Mouse (Mus musculus): ENCODE results near the gene Slc15a4. TPM values are rescaled to one million over a fixed set of nuclear protein-coding genes. Genes with fewer than 3 reads are reported as not detected.

The Slc15a4 gene
- total and polyA plus RNA-seq, 2 experiments = 22.4 to 46.7 TPM

DNA sequence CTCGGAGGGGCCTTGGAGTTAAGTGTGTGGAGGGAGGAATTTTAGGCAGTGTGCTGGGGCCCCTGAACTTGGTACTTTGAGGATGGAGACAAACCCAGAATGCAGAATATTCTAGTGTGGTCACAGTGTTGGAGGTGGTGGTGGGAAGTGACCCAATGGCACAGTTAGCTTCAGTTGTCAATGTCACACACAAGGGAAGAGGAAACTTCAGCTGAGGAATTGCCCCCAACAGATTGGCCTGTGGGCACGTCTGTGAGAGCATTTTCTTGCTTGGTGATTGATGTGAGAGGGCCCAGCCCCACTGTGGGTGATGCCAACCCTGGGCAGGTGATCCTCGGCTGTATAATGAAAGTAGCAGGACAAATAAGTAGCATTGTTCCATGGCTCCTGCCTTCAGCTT is 13.9 kb downstream of the Slc15a4 start:
- H3K27ac ChIP-seq (replicated peaks; ENCODE audit: insufficient read depth, low read depth, low read length) = no peak overlapping the region
- H3K79me2 ChIP-seq (ENCODE audit: control insufficient read depth, insufficient read depth, low read length) = peaks cover 31% of the 10 kb centered on the region
- peaks cover 13% of the 10 kb centered on the region for H3K4me1 ChIP-seq (ENCODE audit: control insufficient read depth, insufficient read depth, low read length)
- 79% methylated on average over 3 of the region's 3 CpGs for WGBS
- H3K36me3 ChIP-seq (ENCODE audit: control insufficient read depth, insufficient read depth, low read length) = no peaks in the 10 kb centered on the region
- H3K4me3 ChIP-seq (ENCODE audit: insufficient read depth, low read depth, low read length) = no peak overlapping the region
- TF ChIP-seq CTCF (IDR thresholded peaks at IDR 0.05; ENCODE audit: low read depth, low read length) (no peak), POLR2A (IDR thresholded peaks at IDR 0.05; ENCODE audit: extremely low read depth, insufficient read depth, low read length) (no peak)
- H3K9ac ChIP-seq (ENCODE audit: low read depth, low read length) = no peak overlapping the region
- DNase-seq (ENCODE audit: extremely low read depth, low read depth, low spot score) = no peak
- no peaks in the 10 kb centered on the region for H3K27me3 ChIP-seq (ENCODE audit: control insufficient read depth, insufficient read depth, low read length)

DNA sequence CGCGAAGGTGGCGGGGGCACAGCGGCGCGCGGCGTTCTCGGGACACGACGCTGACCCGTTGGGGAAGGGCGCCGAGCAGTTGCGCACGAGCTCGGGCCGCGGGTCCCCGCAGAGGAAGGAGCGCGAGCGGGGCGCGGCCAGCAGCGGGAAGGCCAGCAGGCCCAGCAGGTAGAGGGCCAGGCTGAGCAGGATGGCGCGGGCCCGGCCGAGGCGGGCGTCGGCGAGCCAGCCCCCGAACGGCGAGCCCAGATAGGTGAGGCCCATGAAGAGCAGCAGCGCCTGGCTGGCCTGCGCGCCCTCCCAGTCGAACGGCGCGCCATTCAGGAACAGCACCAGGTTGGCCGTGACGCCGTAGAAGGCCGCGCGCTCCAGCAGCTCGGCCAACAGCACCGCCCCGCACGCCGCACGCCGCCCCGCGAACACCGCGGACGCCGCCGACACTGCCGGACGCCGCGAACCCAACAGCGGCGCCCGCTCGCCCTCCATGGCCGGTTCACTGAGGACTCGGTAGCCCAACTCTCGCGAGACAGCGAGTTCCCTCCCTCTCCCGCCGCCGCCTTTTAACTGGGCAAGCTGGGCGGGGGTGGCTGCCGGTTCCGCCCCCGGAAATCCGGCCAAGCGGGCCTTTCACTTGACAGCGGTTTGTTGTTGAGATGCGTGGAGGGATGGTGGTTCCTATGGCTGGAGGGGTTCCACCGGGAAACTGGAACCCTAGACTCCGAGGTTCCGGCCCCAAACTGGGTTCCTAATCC is 15.6 kb downstream of the Slc15a4 start:
- Histone ChIP-seq H3K27me3 (ENCODE audit: control insufficient read depth, insufficient read depth, low read length) (no peaks in the 10 kb centered on the region), H3K79me2 (ENCODE audit: control insufficient read depth, insufficient read depth, low read length) (peaks cover 40% of the 10 kb centered on the region), H3K27ac (replicated peaks; ENCODE audit: insufficient read depth, low read depth, low read length) (peak overlapping the region; percentile 89), H3K36me3 (ENCODE audit: control insufficient read depth, insufficient read depth, low read length) (no peaks in the 10 kb centered on the region), H3K4me3 (ENCODE audit: insufficient read depth, low read depth, low read length) (peak overlapping the region; percentile 94), H3K9ac (ENCODE audit: low read depth, low read length) (peak overlapping the region; percentile 99), H3K4me1 (ENCODE audit: control insufficient read depth, insufficient read depth, low read length) (peaks cover 28% of the 10 kb centered on the region)
- WGBS = under 1% methylated on average over 91 of the region's 91 CpGs
- TF ChIP-seq CTCF (IDR thresholded peaks at IDR 0.05; ENCODE audit: low read depth, low read length) = no peak
- peak; percentile 95 for TF ChIP-seq POLR2A (IDR thresholded peaks at IDR 0.05; ENCODE audit: extremely low read depth, insufficient read depth, low read length)
- peak; percentile 78 for DNase-seq (ENCODE audit: extremely low read depth, low read depth, low spot score)

DNA sequence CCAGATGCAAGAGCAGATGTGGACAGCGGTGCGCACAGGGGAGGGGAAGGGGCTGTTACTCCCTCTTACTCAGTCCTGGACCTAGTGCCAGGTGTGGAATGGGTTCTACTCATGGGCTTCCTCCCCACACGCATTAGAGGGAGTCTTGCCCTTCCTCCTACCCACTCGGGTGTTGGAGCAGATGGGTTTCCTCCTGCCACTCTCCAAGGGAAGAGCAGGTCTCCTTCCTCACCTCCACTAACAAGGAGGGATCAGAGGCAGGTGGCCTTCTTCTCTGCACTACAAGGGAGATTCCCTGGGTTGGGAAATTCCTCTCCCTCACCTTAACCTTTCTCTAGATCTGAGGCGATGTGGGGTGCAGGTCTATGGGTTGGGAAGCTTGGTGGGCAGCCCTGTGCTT is 16.5 kb downstream of the Slc15a4 start:
- no peak for DNase-seq (ENCODE audit: extremely low read depth, low read depth, low spot score)
- Histone ChIP-seq H3K4me1 (ENCODE audit: control insufficient read depth, insufficient read depth, low read length) (peaks cover 36% of the 10 kb centered on the region), H3K9ac (ENCODE audit: low read depth, low read length) (peak overlapping the region; percentile 99), H3K79me2 (ENCODE audit: control insufficient read depth, insufficient read depth, low read length) (peaks cover 45% of the 10 kb centered on the region), H3K36me3 (ENCODE audit: control insufficient read depth, insufficient read depth, low read length) (no peaks in the 10 kb centered on the region), H3K4me3 (ENCODE audit: insufficient read depth, low read depth, low read length) (peak overlapping the region; percentile 94), H3K27ac (replicated peaks; ENCODE audit: insufficient read depth, low read depth, low read length) (peak overlapping the region; percentile 89), H3K27me3 (ENCODE audit: control insufficient read depth, insufficient read depth, low read length) (no peaks in the 10 kb centered on the region)
- TF ChIP-seq POLR2A (IDR thresholded peaks at IDR 0.05; ENCODE audit: extremely low read depth, insufficient read depth, low read length) = no peak
- WGBS = 7% methylated on average over 5 of the region's 5 CpGs

DNA sequence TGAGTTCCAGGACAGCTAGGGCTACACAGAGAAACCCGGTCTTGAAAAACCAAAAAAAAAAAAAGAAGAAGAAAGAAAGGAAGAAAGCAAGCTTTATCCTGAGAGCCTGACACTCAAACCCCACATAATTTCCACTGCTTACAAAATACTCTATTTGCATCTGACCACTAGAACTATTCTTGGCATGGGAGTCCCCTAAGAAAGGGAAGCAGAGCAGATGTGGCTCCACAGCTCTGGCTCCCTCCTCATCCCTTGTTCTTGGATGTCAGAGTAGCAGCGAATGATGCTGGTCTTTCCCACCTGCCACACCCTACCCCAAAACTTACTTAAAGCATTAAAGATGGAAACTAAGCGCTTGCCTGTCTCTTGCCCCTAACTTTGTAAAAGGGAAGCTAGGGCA is 17.2 kb downstream of the Slc15a4 start:
- WGBS = 54% methylated on average over 3 of the region's 3 CpGs
- peak overlapping the region; percentile 89 for H3K27ac ChIP-seq (replicated peaks; ENCODE audit: insufficient read depth, low read depth, low read length)
- H3K79me2 ChIP-seq (ENCODE audit: control insufficient read depth, insufficient read depth, low read length) = peaks cover 45% of the 10 kb centered on the region
- H3K27me3 ChIP-seq (ENCODE audit: control insufficient read depth, insufficient read depth, low read length) = no peaks in the 10 kb centered on the region
- peaks cover 38% of the 10 kb centered on the region for H3K4me1 ChIP-seq (ENCODE audit: control insufficient read depth, insufficient read depth, low read length)
- TF ChIP-seq CTCF (IDR thresholded peaks at IDR 0.05; ENCODE audit: low read depth, low read length) = no peak
- TF ChIP-seq POLR2A (IDR thresholded peaks at IDR 0.05; ENCODE audit: extremely low read depth, insufficient read depth, low read length) = no peak
- no peaks in the 10 kb centered on the region for H3K36me3 ChIP-seq (ENCODE audit: control insufficient read depth, insufficient read depth, low read length)
- H3K9ac ChIP-seq (ENCODE audit: low read depth, low read length) = peak overlapping the region; percentile 99
- DNase-seq (ENCODE audit: extremely low read depth, low read depth, low spot score) = no peak
- peak overlapping the region; percentile 94 for H3K4me3 ChIP-seq (ENCODE audit: insufficient read depth, low read depth, low read length)

DNA sequence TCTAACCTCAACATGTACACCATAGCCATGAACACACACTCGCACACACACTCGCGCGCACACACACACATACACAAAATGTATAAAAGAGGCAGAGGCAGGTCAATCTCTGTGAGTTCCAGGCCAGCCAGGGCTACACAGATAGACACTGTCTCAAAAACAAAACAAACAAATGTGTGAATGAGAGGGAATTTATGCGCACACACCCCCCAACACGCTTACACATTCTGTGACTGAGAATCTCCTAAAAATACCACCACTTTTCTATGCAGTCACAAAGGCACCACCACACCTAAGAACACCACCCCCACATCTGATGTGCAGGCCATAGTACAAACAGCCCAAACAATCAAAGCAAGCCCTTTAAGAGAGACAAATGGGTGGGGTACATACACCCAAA is 20.3 kb downstream of the Slc15a4 start:
- peaks cover 41% of the 10 kb centered on the region for H3K4me1 ChIP-seq (ENCODE audit: control insufficient read depth, insufficient read depth, low read length)
- peaks cover 13% of the 10 kb centered on the region for H3K36me3 ChIP-seq (ENCODE audit: control insufficient read depth, insufficient read depth, low read length)
- H3K9ac ChIP-seq (ENCODE audit: low read depth, low read length) = no peak overlapping the region
- peaks cover 58% of the 10 kb centered on the region for H3K79me2 ChIP-seq (ENCODE audit: control insufficient read depth, insufficient read depth, low read length)
- H3K4me3 ChIP-seq (ENCODE audit: insufficient read depth, low read depth, low read length) = no peak overlapping the region
- no peak for DNase-seq (ENCODE audit: extremely low read depth, low read depth, low spot score)
- TF ChIP-seq POLR2A (IDR thresholded peaks at IDR 0.05; ENCODE audit: extremely low read depth, insufficient read depth, low read length) (no peak), CTCF (IDR thresholded peaks at IDR 0.05; ENCODE audit: low read depth, low read length) (no peak)
- H3K27ac ChIP-seq (replicated peaks; ENCODE audit: insufficient read depth, low read depth, low read length) = peak overlapping the region; percentile 22
- 93% methylated on average over 6 of the region's 6 CpGs for WGBS
- H3K27me3 ChIP-seq (ENCODE audit: control insufficient read depth, insufficient read depth, low read length) = no peaks in the 10 kb centered on the region

DNA sequence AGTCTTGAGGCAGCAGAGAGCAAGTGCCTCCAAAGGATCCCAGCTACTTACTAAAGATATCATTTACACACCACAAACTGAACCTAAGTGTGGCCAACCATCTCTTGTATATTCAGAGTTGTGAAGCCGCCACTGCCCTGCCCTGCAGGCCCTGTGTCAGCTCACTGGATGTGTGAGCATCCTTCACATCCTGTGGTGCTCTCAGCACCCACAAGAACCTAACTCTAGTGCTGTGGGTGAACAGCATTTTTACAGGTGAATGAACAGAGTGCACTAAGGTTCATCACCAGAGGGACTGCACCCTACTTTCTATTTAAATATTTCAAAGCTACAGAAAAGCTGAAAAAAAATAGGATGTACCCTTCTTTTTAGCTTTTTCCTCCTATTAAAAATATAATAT is 20.8 kb downstream of the Slc15a4 start:
- peak overlapping the region; percentile 92 for H3K27ac ChIP-seq (replicated peaks; ENCODE audit: insufficient read depth, low read depth, low read length)
- peaks cover 41% of the 10 kb centered on the region for H3K4me1 ChIP-seq (ENCODE audit: control insufficient read depth, insufficient read depth, low read length)
- peak overlapping the region; percentile 62 for H3K9ac ChIP-seq (ENCODE audit: low read depth, low read length)
- no peak for TF ChIP-seq CTCF (IDR thresholded peaks at IDR 0.05; ENCODE audit: low read depth, low read length)
- TF ChIP-seq POLR2A (IDR thresholded peaks at IDR 0.05; ENCODE audit: extremely low read depth, insufficient read depth, low read length) = no peak
- H3K4me3 ChIP-seq (ENCODE audit: insufficient read depth, low read depth, low read length) = no peak overlapping the region
- no peak for DNase-seq (ENCODE audit: extremely low read depth, low read depth, low spot score)
- H3K36me3 ChIP-seq (ENCODE audit: control insufficient read depth, insufficient read depth, low read length) = peaks cover 16% of the 10 kb centered on the region
- 79% methylated on average over 1 of the region's 1 CpGs for WGBS
- no peaks in the 10 kb centered on the region for H3K27me3 ChIP-seq (ENCODE audit: control insufficient read depth, insufficient read depth, low read length)
- H3K79me2 ChIP-seq (ENCODE audit: control insufficient read depth, insufficient read depth, low read length) = peaks cover 59% of the 10 kb centered on the region

Measured in liver, adult 2 months (tissue).